Mouse (Mus musculus) G1E (cell line): ENCODE results near the gene Il6st.

Experiments used
- CTCF ChIP-seq: IDR thresholded peaks from 2 replicates; pipeline ENCODE4 v1.5.1; 2012; ENCODE audit warnings: low read depth, low read length, inconsistent platforms, mixed read lengths
- GATA1 ChIP-seq: IDR thresholded peaks from 2 replicates; pipeline ENCODE4 v1.6.1; 2012; ENCODE audit warnings: borderline replicate concordance, low read length, inconsistent platforms, mixed read lengths
- POLR2AphosphoS5 ChIP-seq: IDR thresholded peaks from 2 replicates; pipeline ENCODE4 v1.6.1; 2012; ENCODE audit warnings: low read depth, low read length, inconsistent platforms; ENCODE audit not compliant: insufficient replicate concordance

- no peak for TF ChIP-seq CTCF
- no peak for TF ChIP-seq POLR2AphosphoS5
- TF ChIP-seq GATA1 = no peak
These were observed 77.5 kb downstream of the Il6st start for GRCm38 (mm10) chr13:112541223-112541975.
